Mouse (Mus musculus) hindbrain, embryonic 14.5 days (tissue): ENCODE results near the gene Dmpk. TPM values are rescaled to one million over a fixed set of nuclear protein-coding genes. Genes with fewer than 3 reads are reported as not detected.

Experiments
- ATAC-seq: fragments of 200-750 bp; cut with Nextera tagmentation; 2 replicates; pipeline ENCODE4 v1.8.0; 2017; ENCODE audit warnings: moderate number of reproducible peaks, mild to moderate bottlenecking, moderate TSS enrichment, moderate library complexity; ENCODE audit not compliant: low FRiP score
- DNase-seq: peaks from one replicate; pipeline ENCODE4 v3.0.0-alpha.2; 2015; ENCODE audit warnings: low spot score
- H3K27ac ChIP-seq: fragments of 300-500 bp; sonication (generic); 2 replicates; pipeline ENCODE4 v1.5.1; 2014; ENCODE audit warnings: mild to moderate bottlenecking, moderate library complexity
- H3K27me3 ChIP-seq: fragments of 300-500 bp; sonication (generic); 2 replicates; pipeline ENCODE4 v1.6.1; 2014; ENCODE audit warnings: mild to moderate bottlenecking, low read length, mixed read lengths; ENCODE audit not compliant: control insufficient read depth, insufficient read depth
- H3K36me3 ChIP-seq: fragments of 300-500 bp; sonication (generic); replicated peaks from 2 replicates; pipeline ENCODE4 v1.6.1; 2014; ENCODE audit not compliant: control insufficient read depth, insufficient read depth
- H3K4me1 ChIP-seq: fragments of 300-500 bp; sonication (generic); replicated peaks from 2 replicates; pipeline ENCODE4 v1.6.1; 2014; ENCODE audit warnings: antibody characterized with exemption, low read length, mixed read lengths; ENCODE audit not compliant: control insufficient read depth, insufficient read depth
- H3K4me2 ChIP-seq: fragments of 300-500 bp; sonication (generic); replicated peaks from 2 replicates; pipeline ENCODE4 v1.6.1; 2014; ENCODE audit warnings: mild to moderate bottlenecking, moderate library complexity
- H3K4me3 ChIP-seq: fragments of 300-500 bp; sonication (generic); replicated peaks from 2 replicates; pipeline ENCODE4 v1.5.1; 2014; ENCODE audit warnings: mild to moderate bottlenecking, low read length
- H3K9ac ChIP-seq: fragments of 300-500 bp; sonication (generic); 2 replicates; pipeline ENCODE4 v1.6.1; 2014
- H3K9me3 ChIP-seq: fragments of 300-500 bp; sonication (generic); 2 replicates; pipeline ENCODE4 v1.6.1; 2016; ENCODE audit warnings: low read length; ENCODE audit not compliant: control insufficient read depth
- WGBS: fragments of 180-500 bp; shearing (Covaris S2); extraction: QIAGEN DNeasy Blood & Tissue Kit; methylation state at CpG from one replicate; pipeline ENCODE4 v1.1.7; 2014; 5-methylcytosine and 5-hydroxymethylcytosine counted together
- polyA plus RNA-seq: library from polyadenylated mRNA; unstranded; fragments of >200 nt; fragmentation: Nextera tagmentation; extraction: Ambion mirVana; gene quantifications from 2 replicates; pipeline ENCODE4 v1.2.1, GENCODE M21; 2014

Dmpk gene
- polyA plus RNA-seq, 1 experiment from 2014 or later: 8.9 TPM

DNA sequence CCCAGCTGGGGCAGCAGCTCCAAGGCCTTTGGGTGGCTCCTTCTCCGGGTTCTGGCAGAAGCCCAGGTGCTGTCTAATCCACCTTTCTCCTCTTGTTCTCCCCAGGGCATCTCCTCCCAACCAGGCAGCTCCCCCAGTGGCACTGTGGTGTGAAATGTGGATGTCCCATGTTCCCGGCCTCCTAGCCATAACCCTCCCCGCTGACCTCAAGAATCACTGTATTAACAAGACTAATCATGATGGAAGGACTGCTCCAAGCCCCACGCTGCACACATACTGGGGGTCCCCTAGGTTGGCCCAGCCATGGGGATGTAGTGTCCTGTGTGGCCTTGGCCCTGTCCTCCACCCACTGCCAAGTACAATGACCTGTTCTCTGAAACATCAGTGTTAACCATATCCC lies 1.5 kb upstream of the Dmpk start:
- no peak for DNase-seq
- peaks cover 64% of the 10 kb centered on the region for H3K36me3 ChIP-seq
- no peak for ATAC-seq
- peaks cover 11% of the 10 kb centered on the region for H3K4me1 ChIP-seq
- H3K27me3 ChIP-seq: no peaks in the 10 kb centered on the region; the same call in 1 of the 2 replicates
- H3K9ac ChIP-seq: no peak overlapping the region
- no peak overlapping the region for H3K4me3 ChIP-seq
- H3K4me2 ChIP-seq: no peak overlapping the region
- H3K9me3 ChIP-seq: no peaks in the 10 kb centered on the region
- 94% methylated on average over 4 of the region's 4 CpGs for WGBS
- no peak overlapping the region for H3K27ac ChIP-seq

DNA sequence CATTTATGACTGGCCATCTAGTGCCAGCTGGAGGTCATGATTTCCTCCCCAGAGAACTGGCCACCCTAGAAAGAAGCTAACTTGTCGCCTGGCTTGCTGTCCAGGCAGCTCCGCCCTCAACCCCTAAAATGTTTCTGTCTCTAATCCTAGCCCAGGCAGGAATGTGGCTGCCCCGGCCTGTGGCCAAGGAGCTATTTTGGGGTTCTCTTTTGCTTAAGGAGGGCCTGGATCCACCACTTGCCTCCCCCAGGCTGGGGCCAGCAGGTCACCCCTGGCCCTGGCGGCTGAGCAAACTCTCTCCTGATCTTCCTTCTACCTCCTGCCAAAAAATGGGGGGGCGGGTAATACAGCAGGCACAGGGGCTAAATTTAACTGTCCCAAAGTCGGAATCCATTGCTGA lies 553 bp upstream of the Dmpk start:
- H3K4me2 ChIP-seq: no peak overlapping the region
- H3K4me3 ChIP-seq: no peak overlapping the region
- peaks cover 2% of the 10 kb centered on the region; the same call in 1 of the 2 replicates for H3K4me1 ChIP-seq
- H3K27me3 ChIP-seq: no peaks in the 10 kb centered on the region; the same call in 1 of the 2 replicates
- 66% methylated on average over 6 of the region's 6 CpGs for WGBS
- no peak overlapping the region for H3K27ac ChIP-seq
- DNase-seq: no peak
- peaks cover 70% of the 10 kb centered on the region for H3K36me3 ChIP-seq
- H3K9ac ChIP-seq: no peak overlapping the region
- no peak for ATAC-seq
- no peaks in the 10 kb centered on the region for H3K9me3 ChIP-seq

DNA sequence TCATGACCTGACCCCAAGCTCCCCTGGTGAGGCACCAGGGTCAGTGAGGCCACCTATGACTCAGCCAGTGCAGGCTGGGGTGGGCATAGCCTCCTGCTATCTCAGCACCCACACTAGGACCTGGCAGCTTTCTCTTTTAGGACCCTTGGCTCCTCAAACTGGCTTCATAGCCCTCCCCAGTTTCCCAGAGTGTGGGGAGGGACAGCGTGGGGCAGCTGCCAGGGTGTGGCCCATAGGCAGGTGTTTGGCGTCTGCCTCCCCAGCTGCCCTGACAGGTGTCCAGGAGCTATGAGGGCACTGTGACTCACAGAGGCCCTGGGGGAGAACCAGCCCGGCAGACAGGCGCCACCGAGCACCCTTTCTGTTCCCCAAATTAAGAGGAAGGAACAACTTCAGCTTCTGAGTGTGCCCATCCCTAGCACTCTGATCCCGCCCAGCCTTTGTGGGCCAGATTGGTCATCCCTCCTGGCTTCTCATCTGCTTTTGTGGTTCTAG lies 675 bp downstream of the Dmpk start:
- Histone ChIP-seq H3K4me2 (no peak overlapping the region), H3K27me3 (no peaks in the 10 kb centered on the region; the same call in 1 of the 2 replicates), H3K4me3 (no peak overlapping the region), H3K9ac (no peak overlapping the region), H3K9me3 (no peaks in the 10 kb centered on the region), H3K36me3 (peaks cover 70% of the 10 kb centered on the region), H3K27ac (no peak overlapping the region), H3K4me1 (no peaks in the 10 kb centered on the region)
- ATAC-seq (no peak), DNase-seq (no peak)
- WGBS: 78% methylated on average over 6 of the region's 6 CpGs

DNA sequence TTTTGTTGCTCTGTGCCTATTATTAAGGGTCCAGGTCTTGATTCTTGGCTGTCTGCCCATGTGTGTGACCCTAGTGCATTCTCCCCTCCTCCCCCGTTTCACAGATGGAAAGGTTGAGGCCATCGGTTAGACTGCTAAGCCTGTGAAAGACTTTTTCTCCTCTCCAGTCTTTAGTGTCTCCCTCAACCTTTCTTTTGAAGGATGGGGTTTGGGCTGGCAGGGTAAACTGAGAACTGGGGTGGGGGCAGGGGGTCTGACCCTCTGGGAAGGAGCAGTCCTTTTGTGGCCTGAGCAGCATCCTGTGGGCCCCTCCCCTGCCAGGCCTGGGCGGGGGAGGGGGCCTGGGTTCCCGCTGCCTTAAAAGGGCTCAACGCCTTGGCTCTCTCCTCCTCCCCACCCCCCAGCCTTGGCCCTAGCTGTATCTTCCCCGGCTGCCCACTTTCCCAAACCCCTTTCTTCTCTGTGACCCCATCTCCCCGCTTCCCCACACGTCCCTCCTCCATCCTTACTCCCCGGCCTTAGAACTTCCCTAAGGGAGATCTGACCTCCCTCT lies 1.3 kb downstream of the Dmpk start:
- H3K36me3 ChIP-seq: peaks cover 69% of the 10 kb centered on the region
- 18% methylated on average over 9 of the region's 9 CpGs for WGBS

DNA sequence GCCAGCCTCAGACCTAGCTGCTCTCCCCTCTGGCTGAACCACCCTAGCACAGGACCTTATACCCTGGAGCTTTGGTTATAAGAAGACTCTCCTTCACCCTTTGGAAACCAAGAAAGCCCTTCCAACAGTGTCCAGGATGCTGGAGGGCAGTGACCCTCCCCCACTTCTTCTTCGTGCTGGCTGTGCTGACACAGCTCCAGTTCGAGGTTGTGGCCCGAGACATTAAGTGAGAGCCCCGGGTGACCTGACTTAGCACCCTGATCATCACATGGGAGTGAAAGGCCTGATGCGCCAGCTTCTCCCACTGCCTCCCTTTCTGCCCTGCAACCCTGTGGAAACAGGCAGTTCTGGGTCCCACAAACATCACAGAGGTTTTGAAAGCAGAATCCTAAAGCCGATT lies 1.8 kb downstream of the Dmpk start:
- Histone ChIP-seq H3K4me2 (no peak overlapping the region), H3K9ac (no peak overlapping the region), H3K4me1 (no peaks in the 10 kb centered on the region), H3K36me3 (peaks cover 69% of the 10 kb centered on the region), H3K9me3 (no peaks in the 10 kb centered on the region), H3K27ac (no peak overlapping the region), H3K4me3 (no peak overlapping the region), H3K27me3 (no peaks in the 10 kb centered on the region; the same call in 1 of the 2 replicates)
- 16% methylated on average over 6 of the region's 6 CpGs for WGBS
- DNase-seq (no peak), ATAC-seq (no peak)

More for the DNA sequence above, 1.3 kb downstream of the Dmpk start:
- no peaks in the 10 kb centered on the region for H3K4me1 ChIP-seq
- H3K27me3 ChIP-seq: no peaks in the 10 kb centered on the region; the same call in 1 of the 2 replicates
- H3K27ac ChIP-seq: no peak overlapping the region
- no peak overlapping the region for H3K9ac ChIP-seq
- DNase-seq: no peak
- no peak overlapping the region for H3K4me2 ChIP-seq
- no peak for ATAC-seq
- no peaks in the 10 kb centered on the region for H3K9me3 ChIP-seq
- no peak overlapping the region for H3K4me3 ChIP-seq

DNA sequence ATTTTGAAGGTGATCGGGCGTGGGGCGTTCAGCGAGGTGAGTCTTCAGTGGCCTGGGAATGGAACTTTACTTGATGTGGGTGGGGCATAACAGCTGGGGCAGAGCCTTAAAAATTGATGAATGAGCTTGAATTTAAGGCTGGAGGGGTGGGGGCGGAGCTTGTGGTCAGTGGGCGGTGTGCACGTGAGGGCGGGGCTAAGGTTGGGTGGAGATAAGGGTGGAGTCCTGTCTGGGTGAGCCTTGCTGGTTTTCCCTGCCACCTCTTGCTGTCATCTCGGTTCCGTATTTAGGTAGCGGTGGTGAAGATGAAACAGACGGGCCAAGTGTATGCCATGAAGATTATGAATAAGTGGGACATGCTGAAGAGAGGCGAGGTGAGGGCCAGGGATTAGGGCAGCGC lies 2.4 kb downstream of the Dmpk start:
- Histone ChIP-seq H3K9ac (no peak overlapping the region), H3K4me2 (no peak overlapping the region)

DNA sequence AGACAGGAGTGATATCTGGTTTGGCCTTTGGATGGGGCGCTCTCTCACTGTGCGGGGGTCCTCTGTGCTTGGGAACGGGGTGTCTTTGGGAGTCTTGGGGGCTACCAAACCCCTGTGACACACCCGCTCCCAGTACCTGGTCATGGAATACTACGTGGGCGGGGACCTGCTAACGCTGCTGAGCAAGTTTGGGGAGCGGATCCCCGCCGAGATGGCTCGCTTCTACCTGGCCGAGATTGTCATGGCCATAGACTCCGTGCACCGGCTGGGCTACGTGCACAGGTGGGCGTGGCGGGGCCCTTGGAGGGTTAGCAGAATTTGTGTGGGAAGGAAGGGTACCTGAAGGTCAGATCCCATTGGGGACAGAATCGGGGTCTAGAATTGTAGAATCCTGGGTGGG lies 3.1 kb downstream of the Dmpk start:
- Histone ChIP-seq H3K4me2 (no peak overlapping the region), H3K9me3 (no peaks in the 10 kb centered on the region), H3K27ac (no peak overlapping the region), H3K4me3 (no peak overlapping the region), H3K9ac (no peak overlapping the region), H3K36me3 (peaks cover 67% of the 10 kb centered on the region), H3K4me1 (no peaks in the 10 kb centered on the region), H3K27me3 (peaks cover 8% of the 10 kb centered on the region; the same call in 1 of the 2 replicates)
- DNase-seq (no peak), ATAC-seq (no peak)
- 66% methylated on average over 18 of the region's 18 CpGs for WGBS

More for the DNA sequence above, 2.4 kb downstream of the Dmpk start:
- Histone ChIP-seq H3K4me3 (no peak overlapping the region), H3K36me3 (peaks cover 68% of the 10 kb centered on the region), H3K27me3 (peaks cover 3% of the 10 kb centered on the region; the same call in 1 of the 2 replicates), H3K27ac (no peak overlapping the region), H3K4me1 (no peaks in the 10 kb centered on the region), H3K9me3 (no peaks in the 10 kb centered on the region)
- no peak for DNase-seq
- no peak for ATAC-seq
- 20% methylated on average over 14 of the region's 14 CpGs for WGBS

DNA sequence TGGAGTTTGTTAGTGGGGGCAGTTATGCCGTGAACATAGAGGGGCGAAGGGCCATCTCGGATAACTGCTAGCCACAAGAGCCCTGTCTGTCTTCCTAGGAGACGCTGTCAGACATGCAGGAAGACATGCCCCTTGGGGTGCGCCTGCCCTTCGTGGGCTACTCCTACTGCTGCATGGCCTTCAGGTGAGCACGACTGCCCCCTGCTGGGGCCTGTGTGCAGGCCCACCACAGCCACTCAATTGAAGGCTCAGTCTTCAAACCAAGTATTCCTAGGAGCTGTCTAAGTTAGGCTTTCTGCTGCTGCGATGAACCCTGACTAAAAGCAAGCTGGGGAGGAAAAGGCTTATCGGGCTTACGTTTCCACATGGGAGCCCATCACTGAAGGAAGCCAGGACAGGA lies 5.2 kb downstream of the Dmpk start:
- H3K36me3 ChIP-seq: peaks cover 59% of the 10 kb centered on the region
- WGBS: 41% methylated on average over 10 of the region's 10 CpGs
- H3K27me3 ChIP-seq: peaks cover 16% of the 10 kb centered on the region
- H3K4me1 ChIP-seq: peaks cover 16% of the 10 kb centered on the region; the same call in 1 of the 2 replicates
- H3K4me2 ChIP-seq: no peak overlapping the region
- H3K4me3 ChIP-seq: no peak overlapping the region
- H3K27ac ChIP-seq: no peak overlapping the region
- no peak overlapping the region for H3K9ac ChIP-seq
- H3K9me3 ChIP-seq: no peaks in the 10 kb centered on the region
- no peak for ATAC-seq
- peak; percentile 59 for DNase-seq

DNA sequence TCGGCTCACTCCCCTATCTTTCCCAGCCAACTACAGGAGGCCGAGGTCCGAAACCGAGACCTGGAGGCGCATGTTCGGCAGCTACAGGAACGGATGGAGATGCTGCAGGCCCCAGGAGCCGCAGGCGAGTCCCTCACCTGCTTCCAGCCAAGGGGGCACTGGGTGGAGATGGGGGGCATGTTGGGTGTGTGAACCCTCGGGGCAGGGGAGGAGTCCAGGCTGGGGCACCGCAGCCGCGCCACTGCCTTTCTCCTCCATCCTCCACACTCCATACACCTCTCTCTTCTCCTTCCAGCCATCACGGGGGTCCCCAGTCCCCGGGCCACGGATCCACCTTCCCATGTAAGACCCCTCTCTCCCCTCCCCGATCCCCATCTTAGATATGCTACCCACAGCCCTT lies 8.3 kb downstream of the Dmpk start:
- 38% methylated on average over 17 of the region's 17 CpGs for WGBS
- Histone ChIP-seq H3K4me2 (no peak overlapping the region), H3K4me1 (peaks cover 28% of the 10 kb centered on the region; the same call in 1 of the 2 replicates), H3K4me3 (no peak overlapping the region), H3K9ac (no peak overlapping the region), H3K9me3 (no peaks in the 10 kb centered on the region), H3K36me3 (peaks cover 52% of the 10 kb centered on the region), H3K27me3 (peaks cover 30% of the 10 kb centered on the region), H3K27ac (no peak overlapping the region)
- ATAC-seq (no peak), DNase-seq (no peak)
